Mouse (Mus musculus) hindbrain, embryonic 13.5 days (tissue): ENCODE measurements around the gene Ydjc. TPM values are rescaled to one million over a fixed set of nuclear protein-coding genes. Genes with fewer than 3 reads are reported as not detected.

Source experiments
- ATAC-seq: fragments of 200-750 bp; cut with Nextera tagmentation; 2 replicates; pipeline ENCODE4 v1.8.0; 2017; ENCODE audit warnings: moderate TSS enrichment; ENCODE audit not compliant: low FRiP score
- H3K27ac ChIP-seq: fragments of 300-500 bp; sonication (generic); 2 replicates; pipeline ENCODE4 v1.5.1; 2015; ENCODE audit warnings: inconsistent platforms, mild to moderate bottlenecking, moderate library complexity
- H3K27me3 ChIP-seq: fragments of 300-500 bp; sonication (generic); 2 replicates; pipeline ENCODE4 v1.6.1; 2015; ENCODE audit warnings: mild to moderate bottlenecking, inconsistent platforms
- H3K36me3 ChIP-seq: fragments of 300-500 bp; sonication (generic); 2 replicates; pipeline ENCODE4 v1.6.1; 2015; ENCODE audit warnings: mild to moderate bottlenecking, inconsistent platforms
- H3K4me1 ChIP-seq: fragments of 300-500 bp; sonication (generic); replicated peaks from 2 replicates; pipeline ENCODE4 v1.6.1; 2015; ENCODE audit warnings: inconsistent platforms
- H3K4me2 ChIP-seq: fragments of 300-500 bp; sonication (generic); 2 replicates; pipeline ENCODE4 v1.6.1; 2015; ENCODE audit warnings: inconsistent platforms, mild to moderate bottlenecking, moderate library complexity
- H3K4me3 ChIP-seq: fragments of 300-500 bp; sonication (generic); 2 replicates; pipeline ENCODE4 v1.5.1; 2015; ENCODE audit warnings: mild to moderate bottlenecking, inconsistent platforms
- H3K9ac ChIP-seq: fragments of 300-500 bp; sonication (generic); 2 replicates; pipeline ENCODE4 v1.6.1; 2015; ENCODE audit warnings: mild to moderate bottlenecking, inconsistent platforms
- H3K9me3 ChIP-seq: fragments of 300-500 bp; sonication (generic); 2 replicates; pipeline ENCODE4 v1.6.1; 2016; ENCODE audit warnings: inconsistent platforms
- WGBS: fragments of 180-500 bp; shearing (Covaris S2); methylation state at CpG from one replicate; pipeline ENCODE4 v1.1.7; 2015; 5-methylcytosine and 5-hydroxymethylcytosine counted together
- polyA plus RNA-seq: library from polyadenylated mRNA; unstranded; fragments of >200 nt; fragmentation: Nextera tagmentation; extraction: Ambion mirVana; gene quantifications from 2 replicates; pipeline ENCODE4 v1.2.1, GENCODE M21; 2015

Ydjc gene
- polyA plus RNA-seq = 32.9 and 34.0 TPM in 2 replicates

- no peaks in the 10 kb centered on the region for H3K9me3 ChIP-seq
- H3K4me2 ChIP-seq = no peak within 1 kb of the TSS
- WGBS = 15% methylated on average over 7 of the region's 7 CpGs
- no peaks in the 10 kb centered on the region for H3K36me3 ChIP-seq
- H3K9ac ChIP-seq = no peak within 1 kb of the TSS
- peaks cover 7% of the 10 kb centered on the region; the same call in 1 of the 2 replicates for H3K27me3 ChIP-seq
- ATAC-seq = no peak
- peaks cover 17% of the 10 kb centered on the region for H3K4me1 ChIP-seq
- H3K4me3 ChIP-seq = no peak within 1 kb of the TSS
- no peak within 1 kb of the TSS for H3K27ac ChIP-seq
Measured at GRCm38 (mm10) chr16:17144339-17144738, at the start of gene Ydjc. Ydjc (plus strand) TSS chr16:17144621.

GRCm38 (mm10) chr16:17096938-17097337 is 47.5 kb upstream of the Ydjc start:
- Histone ChIP-seq H3K36me3 (peaks cover 92% of the 10 kb centered on the region), H3K4me1 (no peaks in the 10 kb centered on the region), H3K27me3 (no peaks in the 10 kb centered on the region), H3K9ac (no peak overlapping the region), H3K4me3 (no peak overlapping the region), H3K27ac (no peak overlapping the region), H3K4me2 (no peak overlapping the region), H3K9me3 (no peaks in the 10 kb centered on the region)
- no peak for ATAC-seq
- WGBS = 96% methylated on average over 3 of the region's 3 CpGs

- no peaks in the 10 kb centered on the region for H3K9me3 ChIP-seq
- no peak overlapping the region for H3K9ac ChIP-seq
- H3K27ac ChIP-seq = no peak overlapping the region
- ATAC-seq = no peak
- no peaks in the 10 kb centered on the region for H3K27me3 ChIP-seq
- no peak overlapping the region for H3K4me2 ChIP-seq
- peaks cover 16% of the 10 kb centered on the region; the same call in 1 of the 2 replicates for H3K4me1 ChIP-seq
- WGBS = 75% methylated on average over 7 of the region's 7 CpGs
- H3K4me3 ChIP-seq = no peak overlapping the region
- H3K36me3 ChIP-seq = peaks cover 94% of the 10 kb centered on the region
Measured at GRCm38 (mm10) chr16:17102630-17103220, 41.7 kb upstream of the Ydjc start.

GRCm38 (mm10) chr16:17104600-17104999 is 39.8 kb upstream of the Ydjc start:
- Histone ChIP-seq H3K27ac (no peak overlapping the region), H3K27me3 (no peaks in the 10 kb centered on the region), H3K4me2 (no peak overlapping the region), H3K9me3 (no peaks in the 10 kb centered on the region), H3K9ac (no peak overlapping the region), H3K36me3 (peaks cover 84% of the 10 kb centered on the region), H3K4me3 (no peak overlapping the region), H3K4me1 (peaks cover 21% of the 10 kb centered on the region)
- ATAC-seq = no peak
- 92% methylated on average over 4 of the region's 4 CpGs for WGBS

- no peaks in the 10 kb centered on the region for H3K27me3 ChIP-seq
- H3K4me1 ChIP-seq = peaks cover 17% of the 10 kb centered on the region
Measured at GRCm38 (mm10) chr16:17110771-17111743, 33.4 kb upstream of the Ydjc start, which contains the start of gene Ppil2. Ppil2 (minus strand) TSS chr16:17111257.

GRCm38 (mm10) chr16:17117309-17117799 is 27.1 kb upstream of the Ydjc start:
- Histone ChIP-seq H3K9ac (no peak overlapping the region), H3K4me2 (no peak overlapping the region), H3K4me1 (peaks cover 15% of the 10 kb centered on the region), H3K9me3 (no peaks in the 10 kb centered on the region), H3K36me3 (peaks cover 10% of the 10 kb centered on the region), H3K4me3 (no peak overlapping the region), H3K27me3 (no peaks in the 10 kb centered on the region), H3K27ac (no peak overlapping the region)
- 88% methylated on average over 5 of the region's 5 CpGs for WGBS
- no peak for ATAC-seq

More at GRCm38 (mm10) chr16:17110771-17111743, 33.4 kb upstream of the Ydjc start, which contains the start of gene Ppil2:
- Histone ChIP-seq H3K9ac (peak within 1 kb of the TSS; percentile 72), H3K4me2 (peak within 1 kb of the TSS; percentile 64), H3K36me3 (peaks cover 30% of the 10 kb centered on the region), H3K4me3 (peak within 1 kb of the TSS; percentile 59), H3K9me3 (no peaks in the 10 kb centered on the region), H3K27ac (peak within 1 kb of the TSS; percentile 65; the same call in 1 of the 2 replicates)
- peak; percentile 86 for ATAC-seq
- 10% methylated on average over 38 of the region's 38 CpGs for WGBS

- H3K27ac ChIP-seq = 0 out of 2 replicates have a peak overlapping the region, but pooled peaks have one; percentile 12
- 0 out of 2 replicates have a peak overlapping the region, but pooled peaks have one; percentile 29 for H3K9ac ChIP-seq
- ATAC-seq = 0 out of 2 replicates have a peak, but pooled peaks have one; percentile 21
- H3K27me3 ChIP-seq = no peaks in the 10 kb centered on the region
- no peaks in the 10 kb centered on the region for H3K9me3 ChIP-seq
- peak overlapping the region; percentile 41 for H3K4me2 ChIP-seq
- peak overlapping the region; percentile 23 for H3K4me3 ChIP-seq
- H3K36me3 ChIP-seq = 0 out of 2 replicates have a peak, but pooled peaks cover 2% of the 10 kb centered on the region
- peaks cover 44% of the 10 kb centered on the region for H3K4me1 ChIP-seq
- WGBS = 33% methylated on average over 14 of the region's 14 CpGs
Measured at GRCm38 (mm10) chr16:17121569-17121968, 22.9 kb upstream of the Ydjc start.

- peak overlapping the region; percentile 51 for H3K4me3 ChIP-seq
- H3K9ac ChIP-seq = peak overlapping the region; percentile 71
- peaks cover 44% of the 10 kb centered on the region for H3K4me1 ChIP-seq
- no peaks in the 10 kb centered on the region for H3K27me3 ChIP-seq
- no peaks in the 10 kb centered on the region for H3K36me3 ChIP-seq
- H3K27ac ChIP-seq = peak overlapping the region; percentile 40; the same call in 1 of the 2 replicates
- ATAC-seq = peak; percentile 45
- WGBS = under 1% methylated on average over 22 of the region's 22 CpGs
- H3K9me3 ChIP-seq = no peaks in the 10 kb centered on the region
- H3K4me2 ChIP-seq = peak overlapping the region; percentile 79
Measured at GRCm38 (mm10) chr16:17124119-17124870, 20.1 kb upstream of the Ydjc start.

GRCm38 (mm10) chr16:17124871-17125520 is 19.4 kb upstream of the Ydjc start, which contains the start of gene 2610318N02Rik:
2610318N02Rik (minus strand) TSS chr16:17125167.
- Histone ChIP-seq H3K27ac (peak within 1 kb of the TSS; percentile 40), H3K4me3 (peak within 1 kb of the TSS; percentile 51), H3K4me2 (peak within 1 kb of the TSS; percentile 79), H3K9me3 (no peaks in the 10 kb centered on the region), H3K4me1 (peaks cover 44% of the 10 kb centered on the region), H3K36me3 (no peaks in the 10 kb centered on the region), H3K27me3 (no peaks in the 10 kb centered on the region), H3K9ac (peak within 1 kb of the TSS; percentile 71)
- ATAC-seq = peak; percentile 90
- under 1% methylated on average over 25 of the region's 25 CpGs for WGBS

GRCm38 (mm10) chr16:17127292-17127691 is 17.1 kb upstream of the Ydjc start:
- Histone ChIP-seq H3K4me2 (no peak overlapping the region), H3K9me3 (no peaks in the 10 kb centered on the region), H3K27ac (no peak overlapping the region), H3K4me1 (peaks cover 41% of the 10 kb centered on the region), H3K4me3 (no peak overlapping the region), H3K36me3 (no peaks in the 10 kb centered on the region), H3K9ac (no peak overlapping the region), H3K27me3 (0 out of 2 replicates have a peak, but pooled peaks cover 2% of the 10 kb centered on the region)
- ATAC-seq = no peak
- WGBS = 95% methylated on average over 1 of the region's 1 CpGs
